Mouse (Mus musculus): ENCODE results near the gene Cdc14b.

- no peak for TF ChIP-seq POLR2A (IDR thresholded peaks at IDR 0.05; ENCODE audit: low read depth, low read length)
- TF ChIP-seq CTCF (IDR thresholded peaks at IDR 0.05; ENCODE audit: extremely low read depth, insufficient read length, insufficient replicate concordance, low read depth, low read length) = no peak
Measured at GRCm38 (mm10) chr13:64319782-64320181, 44.7 kb upstream of the Cdc14b start.
